Mouse (Mus musculus) thymus, adult 2 months (tissue): ENCODE measurements around the gene Ephb2.
A peak's percentile ranks its signal among the peaks of the same experiment; 100 is the strongest.

Experiments
- CTCF ChIP-seq: fragments of 200-500 bp; IDR thresholded peaks from 2 replicates; pipeline ENCODE4 v1.5.1; 2012; ENCODE audit warnings: mild to moderate bottlenecking, control low read depth, low read length, moderate library complexity, borderline replicate concordance; ENCODE audit not compliant: control insufficient read depth, poor library complexity, insufficient read depth; ENCODE audit errors: extremely low read depth
- POLR2A ChIP-seq: fragments of 200-500 bp; IDR thresholded peaks from 2 replicates; pipeline ENCODE4 v1.6.1; 2012; ENCODE audit warnings: mild to moderate bottlenecking, low read length, control low read depth, moderate library complexity; ENCODE audit not compliant: control insufficient read depth, poor library complexity, insufficient read depth; ENCODE audit errors: extremely low read depth

GRCm38 (mm10) chr4:136841056-136841455 is 5.3 kb upstream of the Ephb2 start:
- TF ChIP-seq POLR2A (no peak), CTCF (peak; percentile 61; the same call in 1 of the 2 replicates)
